Mouse (Mus musculus): ENCODE measurements around the gene Rcc2.

GRCm38 (mm10) chr4:140683608-140684007 lies 16.7 kb upstream of the Rcc2 start:
- TF ChIP-seq GABPA (IDR thresholded peaks at IDR 0.05; ENCODE audit: insufficient replicate concordance, low read depth, low read length) (no peak), HCFC1 (IDR thresholded peaks at IDR 0.05; ENCODE audit: low read depth, low read length) (no peak), ZNF384 (IDR thresholded peaks at IDR 0.05; ENCODE audit: low read depth, low read length) (no peak), KAT2A (IDR thresholded peaks at IDR 0.05; ENCODE audit: insufficient replicate concordance, low read length) (no peak), MAZ (IDR thresholded peaks at IDR 0.05; ENCODE audit: low read depth, low read length) (no peak), POLR2A (IDR thresholded peaks at IDR 0.05; ENCODE audit: low read depth, low read length) (no peak), USF1 (IDR thresholded peaks at IDR 0.05; ENCODE audit: low read depth, low read length) (no peak), NRF1 (IDR thresholded peaks at IDR 0.05; ENCODE audit: low read depth, low read length) (no peak), MAX (IDR thresholded peaks at IDR 0.05; ENCODE audit: low read length) (no peak)
